Mouse (Mus musculus): ENCODE results near the gene Cacna2d2.

GRCm38 (mm10) chr9:107462907-107463306 lies 63.5 kb downstream of the Cacna2d2 start:
- TF ChIP-seq EP300 (IDR thresholded peaks at IDR 0.05; ENCODE audit: low read depth in 1 of 2, low read length in 2 of 2), result no peak
- no peak for TF ChIP-seq ZNF384 (IDR thresholded peaks at IDR 0.05; ENCODE audit: low read depth, low read length)
- no peak for TF ChIP-seq ZC3H11A (IDR thresholded peaks at IDR 0.05; ENCODE audit: low read depth, low read length)
- no peak for TF ChIP-seq POLR2A (IDR thresholded peaks at IDR 0.05; ENCODE audit: control insufficient read depth in 1 of 2, insufficient read depth in 1 of 2, low read depth in 1 of 2, low read length in 2 of 2, poor library complexity in 1 of 2)
- TF ChIP-seq MAFK (IDR thresholded peaks at IDR 0.05; ENCODE audit: borderline replicate concordance, low read depth, low read length), result no peak
- no peak for TF ChIP-seq MYC (IDR thresholded peaks at IDR 0.05; ENCODE audit: low read depth, low read length)
- TF ChIP-seq RAD21 (IDR thresholded peaks at IDR 0.05; ENCODE audit: low read depth, low read length), result no peak
- no peak for TF ChIP-seq RCOR1 (IDR thresholded peaks at IDR 0.05; ENCODE audit: low read depth, low read length)
- no peak for TF ChIP-seq UBTF (IDR thresholded peaks at IDR 0.05; ENCODE audit: borderline replicate concordance, insufficient read depth, low read depth, low read length)
- TF ChIP-seq SIN3A (IDR thresholded peaks at IDR 0.05; ENCODE audit: low read length), result no peak
